Mouse (Mus musculus): ENCODE data around the gene Smc4.

DNA sequence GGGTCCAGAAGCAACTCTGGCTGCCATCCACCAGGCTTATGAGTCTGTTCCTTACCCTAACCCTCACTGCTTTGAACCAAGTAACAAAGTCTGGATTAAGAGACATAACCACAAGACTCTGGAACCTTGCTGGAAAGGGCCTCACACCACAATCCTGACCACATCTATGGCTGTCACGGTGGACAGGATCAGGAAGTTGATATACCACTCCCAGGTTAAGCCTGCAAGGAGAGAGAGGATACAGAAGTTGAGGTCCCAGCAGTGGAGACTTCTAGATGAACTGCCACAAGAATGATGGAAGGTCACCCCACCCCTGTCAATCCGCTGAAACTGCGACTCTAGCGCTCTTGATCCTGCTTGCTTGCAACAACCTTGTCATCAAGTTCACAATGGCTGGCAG is 26.8 kb upstream of the Smc4 start:
- no peak for TF ChIP-seq POLR2A (IDR thresholded peaks at IDR 0.05; ENCODE audit: control insufficient read depth, low read depth, low read length)
- TF ChIP-seq CTCF (IDR thresholded peaks at IDR 0.05; ENCODE audit: control insufficient read depth, insufficient read depth, insufficient replicate concordance, low read depth, low read length) = no peak

All from testis, adult 2 months (tissue).